Mouse (Mus musculus) liver, adult 2 months (tissue): ENCODE data around the gene Ccdc57.

Source experiments
- CTCF ChIP-seq: fragments of 200-500 bp; IDR thresholded peaks from 2 replicates; pipeline ENCODE4 v1.5.1; 2011; ENCODE audit warnings: low read depth, low read length, control low read depth
- POLR2A ChIP-seq: fragments of 200-500 bp; IDR thresholded peaks from 2 replicates; pipeline ENCODE4 v1.6.1; 2011; ENCODE audit warnings: low read length, control low read depth; ENCODE audit not compliant: insufficient read depth; ENCODE audit errors: extremely low read depth

GRCm38 (mm10) chr11:120954936-120955335, 22.3 kb upstream of the Ccdc57 start:
- TF ChIP-seq CTCF = no peak
- no peak for TF ChIP-seq POLR2A
